ENCODE assay signal across 29 mouse cellular contexts in genomic region chr8:66883866-66884265, GRCm38 (mm10).
"Had no signal": no experiment of that assay in that cellular context is flagged by ENCODE, and none has a peak within 500 bp of the region (broad histone marks: within the 10 kb centered on the region; RNA-seq: fewer than 3 reads in every experiment).

No protein-coding gene starts in this region.

- H3K4me1 ChIP-seq: embryonic facial prominence, embryonic 10.5 days; embryonic facial prominence, embryonic 12.5 days; embryonic facial prominence, embryonic 13.5 days; embryonic facial prominence, embryonic 15.5 days; forebrain, embryonic 10.5 days; forebrain, embryonic 12.5 days; forebrain, embryonic 13.5 days; forebrain, embryonic 15.5 days; heart, embryonic 10.5 days had no signal

- H3K27me3 ChIP-seq: embryonic facial prominence, embryonic 12.5 days; embryonic facial prominence, embryonic 13.5 days; embryonic facial prominence, embryonic 15.5 days; forebrain, embryonic 12.5 days; forebrain, embryonic 13.5 days; forebrain, embryonic 15.5 days had no signal

- H3K27ac ChIP-seq: embryonic facial prominence, embryonic 10.5 days; embryonic facial prominence, embryonic 12.5 days; embryonic facial prominence, embryonic 13.5 days; embryonic facial prominence, embryonic 15.5 days; forebrain, embryonic 10.5 days; forebrain, embryonic 12.5 days; forebrain, embryonic 13.5 days; forebrain, embryonic 15.5 days; gastrocnemius, adult 2 months; heart, adult 2 months; heart, embryonic 10.5 days had no signal

- H3K36me3 ChIP-seq: embryonic facial prominence, embryonic 12.5 days had no signal

- ATAC-seq: forebrain, embryonic 13.5 days; forebrain, embryonic 14.5 days; forebrain, embryonic 15.5 days; forebrain, embryonic 16.5 days; forebrain, postnatal 0 days had no signal

- DNase-seq: cerebellum, adult 8-10 months; cerebellum, adult 9-10 months; cerebellum, adult 9-11 months; cerebellum, postnatal 10 days; cerebellum, postnatal 14 days; cerebellum, postnatal 25 days; cerebellum, postnatal 36 days; embryo, embryonic 11 days; forebrain, postnatal 0 days; gastrocnemius, adult 2 months; gastrocnemius, postnatal 10 days; gastrocnemius, postnatal 14 days; gastrocnemius, postnatal 25 days; gastrocnemius, postnatal 36 days; heart, adult 11 months; heart, adult 18-20 months; heart, adult 2 months had no signal

- H3K4me3 ChIP-seq: embryonic facial prominence, embryonic 10.5 days; embryonic facial prominence, embryonic 12.5 days; embryonic facial prominence, embryonic 13.5 days; embryonic facial prominence, embryonic 15.5 days; erythroblast, embryonic 14.5 days; forebrain, embryonic 10.5 days; forebrain, embryonic 12.5 days; forebrain, embryonic 13.5 days; forebrain, embryonic 15.5 days; gastrocnemius, adult 2 months; heart, adult 2 months; heart, embryonic 10.5 days had no signal

- H3K9me3 ChIP-seq: embryonic facial prominence, embryonic 10.5 days; embryonic facial prominence, embryonic 12.5 days; embryonic facial prominence, embryonic 13.5 days; embryonic facial prominence, embryonic 15.5 days; forebrain, embryonic 10.5 days; forebrain, embryonic 12.5 days; forebrain, embryonic 13.5 days; forebrain, embryonic 15.5 days; heart, embryonic 10.5 days had no signal
